Mouse (Mus musculus) kidney, embryonic 15.5 days (tissue): ENCODE results near the gene Fubp3. TPM values are rescaled to one million over a fixed set of nuclear protein-coding genes. Genes with fewer than 3 reads are reported as not detected.

Source experiments
- ATAC-seq: fragments of 200-750 bp; cut with Nextera tagmentation; replicated peaks from 2 replicates; pipeline ENCODE4 v1.8.0; 2017; ENCODE audit warnings: moderate TSS enrichment; ENCODE audit not compliant: low FRiP score
- H3K27ac ChIP-seq: fragments of 300-500 bp; sonication (generic); 2 replicates; pipeline ENCODE4 v1.5.1; 2015; ENCODE audit warnings: mild to moderate bottlenecking, inconsistent platforms
- H3K27me3 ChIP-seq: fragments of 300-500 bp; sonication (generic); 2 replicates; pipeline ENCODE4 v1.6.1; 2015; ENCODE audit warnings: inconsistent platforms
- H3K36me3 ChIP-seq: fragments of 300-500 bp; sonication (generic); 2 replicates; pipeline ENCODE4 v1.6.1; 2015; ENCODE audit warnings: inconsistent platforms
- H3K4me1 ChIP-seq: fragments of 300-500 bp; sonication (generic); 2 replicates; pipeline ENCODE4 v1.6.1; 2015; ENCODE audit warnings: inconsistent platforms
- H3K4me2 ChIP-seq: fragments of 300-500 bp; sonication (generic); 2 replicates; pipeline ENCODE4 v1.6.1; 2015; ENCODE audit warnings: moderate library complexity, mild to moderate bottlenecking, inconsistent platforms
- H3K4me3 ChIP-seq: fragments of 300-500 bp; sonication (generic); replicated peaks from 2 replicates; pipeline ENCODE4 v1.5.1; 2015; ENCODE audit warnings: mild to moderate bottlenecking, inconsistent platforms
- H3K9ac ChIP-seq: fragments of 300-500 bp; sonication (generic); 2 replicates; pipeline ENCODE4 v1.6.1; 2015; ENCODE audit warnings: mild to moderate bottlenecking, inconsistent platforms
- H3K9me3 ChIP-seq: fragments of 300-500 bp; sonication (generic); replicated peaks from 2 replicates; pipeline ENCODE4 v1.6.1; 2016; ENCODE audit warnings: inconsistent platforms
- WGBS: fragments of 180-500 bp; shearing (Covaris S2); methylation state at CpG from one replicate; pipeline ENCODE4 v1.1.7; 2015; ENCODE audit warnings: mixed read lengths; 5-methylcytosine and 5-hydroxymethylcytosine counted together
- polyA plus RNA-seq: library from polyadenylated mRNA; unstranded; fragments of >200 nt; fragmentation: Nextera tagmentation; extraction: Ambion mirVana; gene quantifications from 2 replicates; pipeline ENCODE4 v1.2.1, GENCODE M21; 2015

The Fubp3 gene
- polyA plus RNA-seq, 1 experiment from 2014 or later, result 86.4 TPM

- no peak overlapping the region for H3K9ac ChIP-seq
- H3K27me3 ChIP-seq, result peaks cover 98% of the 10 kb centered on the region
- ATAC-seq, result no peak; the same call in 1 of the 2 replicates
- peaks cover 45% of the 10 kb centered on the region for H3K4me1 ChIP-seq
- WGBS, result under 1% methylated on average over 52 of the region's 52 CpGs
- no peaks in the 10 kb centered on the region for H3K9me3 ChIP-seq
- H3K4me2 ChIP-seq, result peak overlapping the region; percentile 46
- H3K4me3 ChIP-seq, result peak overlapping the region; percentile 20
- H3K36me3 ChIP-seq, result no peaks in the 10 kb centered on the region
- H3K27ac ChIP-seq, result no peak overlapping the region
Measured at GRCm38 (mm10) chr2:31635281-31636137, 63.1 kb downstream of the Fubp3 start.

- Histone ChIP-seq H3K4me2 (peak overlapping the region; percentile 46), H3K4me1 (peaks cover 52% of the 10 kb centered on the region), H3K27ac (no peak overlapping the region), H3K27me3 (peaks cover 99% of the 10 kb centered on the region), H3K36me3 (no peaks in the 10 kb centered on the region), H3K9ac (no peak overlapping the region), H3K4me3 (peak overlapping the region; percentile 20), H3K9me3 (no peaks in the 10 kb centered on the region)
- WGBS, result under 1% methylated on average over 48 of the region's 48 CpGs
- ATAC-seq, result no peak
Measured at GRCm38 (mm10) chr2:31636138-31636741, 63.8 kb downstream of the Fubp3 start.

- peaks cover 100% of the 10 kb centered on the region for H3K27me3 ChIP-seq
- WGBS, result 1% methylated on average over 35 of the region's 35 CpGs
Measured at GRCm38 (mm10) chr2:31636742-31637141, 64.3 kb downstream of the Fubp3 start.

GRCm38 (mm10) chr2:31637311-31637710 lies 64.9 kb downstream of the Fubp3 start:
- H3K4me2 ChIP-seq, result peak overlapping the region; percentile 46; the same call in 1 of the 2 replicates
- peaks cover 100% of the 10 kb centered on the region for H3K27me3 ChIP-seq
- H3K4me3 ChIP-seq, result peak overlapping the region; percentile 20
- WGBS, result 2% methylated on average over 12 of the region's 12 CpGs
- H3K4me1 ChIP-seq, result peaks cover 58% of the 10 kb centered on the region
- no peak overlapping the region for H3K9ac ChIP-seq
- H3K9me3 ChIP-seq, result no peaks in the 10 kb centered on the region
- H3K36me3 ChIP-seq, result no peaks in the 10 kb centered on the region
- no peak for ATAC-seq
- no peak overlapping the region for H3K27ac ChIP-seq

More at GRCm38 (mm10) chr2:31636742-31637141, 64.3 kb downstream of the Fubp3 start:
- ATAC-seq, result no peak
- H3K27ac ChIP-seq, result no peak overlapping the region
- H3K4me1 ChIP-seq, result peaks cover 56% of the 10 kb centered on the region
- H3K4me2 ChIP-seq, result peak overlapping the region; percentile 46
- H3K9me3 ChIP-seq, result no peaks in the 10 kb centered on the region
- peak overlapping the region; percentile 20 for H3K4me3 ChIP-seq
- no peaks in the 10 kb centered on the region for H3K36me3 ChIP-seq
- H3K9ac ChIP-seq, result no peak overlapping the region

DNA sequence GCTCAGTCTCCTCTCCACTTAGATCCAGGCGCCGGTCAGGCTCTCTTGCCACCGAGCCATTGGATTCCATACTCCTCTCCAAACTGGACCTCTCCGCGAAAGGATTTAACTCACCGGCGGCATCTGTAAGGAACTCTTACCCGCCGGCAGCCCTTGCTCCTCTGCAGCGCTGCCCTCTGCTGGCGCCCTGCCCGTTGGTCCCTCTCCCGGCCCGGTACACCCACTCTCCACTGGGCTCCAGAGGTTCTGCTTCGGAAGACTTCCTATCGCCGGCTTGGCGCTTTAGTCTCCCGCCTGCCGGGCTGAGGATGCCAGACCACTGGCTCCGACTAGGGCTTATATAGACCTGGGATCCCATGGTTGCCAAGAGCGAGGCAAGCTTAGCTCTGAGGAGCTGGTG lies 65.4 kb downstream of the Fubp3 start:
- Histone ChIP-seq H3K27me3 (peaks cover 100% of the 10 kb centered on the region), H3K27ac (no peak overlapping the region), H3K4me1 (peaks cover 58% of the 10 kb centered on the region), H3K9ac (no peak overlapping the region), H3K4me3 (peak overlapping the region; percentile 20; the same call in 1 of the 2 replicates), H3K9me3 (no peaks in the 10 kb centered on the region), H3K4me2 (0 out of 2 replicates have a peak overlapping the region, but pooled peaks have one; percentile 22), H3K36me3 (no peaks in the 10 kb centered on the region)
- ATAC-seq, result no peak
- WGBS, result under 1% methylated on average over 22 of the region's 22 CpGs

- 1% methylated on average over 34 of the region's 34 CpGs for WGBS
- no peak overlapping the region for H3K9ac ChIP-seq
Measured at GRCm38 (mm10) chr2:31638581-31639465, 66.4 kb downstream of the Fubp3 start.

DNA sequence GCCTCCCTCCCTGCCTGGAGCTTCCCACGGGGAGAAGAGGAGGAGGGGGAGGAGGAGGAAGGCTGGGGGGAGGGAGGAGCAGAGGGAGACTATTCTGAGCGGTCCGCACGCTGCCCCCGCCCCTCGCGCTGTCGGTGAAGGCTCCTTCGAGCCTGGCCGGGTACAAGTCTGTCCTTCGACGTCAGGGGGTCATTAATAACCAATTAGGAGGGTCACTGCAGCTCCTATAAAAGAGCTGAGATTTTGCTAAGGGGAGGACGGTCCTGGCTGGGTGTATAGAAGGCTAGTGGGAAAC lies 67.0 kb downstream of the Fubp3 start:
- no peak overlapping the region for H3K9ac ChIP-seq
- WGBS, result under 1% methylated on average over 12 of the region's 13 CpGs
- H3K36me3 ChIP-seq, result no peaks in the 10 kb centered on the region
- H3K4me1 ChIP-seq, result peaks cover 58% of the 10 kb centered on the region
- peak overlapping the region; percentile 7; the same call in 1 of the 2 replicates for H3K4me3 ChIP-seq
- H3K27ac ChIP-seq, result no peak overlapping the region
- no peak overlapping the region for H3K4me2 ChIP-seq
- no peaks in the 10 kb centered on the region for H3K9me3 ChIP-seq
- H3K27me3 ChIP-seq, result peaks cover 100% of the 10 kb centered on the region
- no peak for ATAC-seq

More at GRCm38 (mm10) chr2:31638581-31639465, 66.4 kb downstream of the Fubp3 start:
- ATAC-seq, result no peak
- no peak overlapping the region for H3K4me2 ChIP-seq
- H3K36me3 ChIP-seq, result no peaks in the 10 kb centered on the region
- H3K4me3 ChIP-seq, result peak overlapping the region; percentile 7; the same call in 1 of the 2 replicates
- H3K27me3 ChIP-seq, result peaks cover 100% of the 10 kb centered on the region
- peaks cover 58% of the 10 kb centered on the region for H3K4me1 ChIP-seq
- no peaks in the 10 kb centered on the region for H3K9me3 ChIP-seq
- no peak overlapping the region for H3K27ac ChIP-seq

GRCm38 (mm10) chr2:31639901-31640608 lies 67.6 kb downstream of the Fubp3 start, which contains the start of gene Prdm12:
TSS of gene Prdm12 (plus strand) at chr2:31640037.
- no peak for ATAC-seq
- H3K27me3 ChIP-seq, result peaks cover 100% of the 10 kb centered on the region
- no peaks in the 10 kb centered on the region for H3K9me3 ChIP-seq
- no peak within 1 kb of the TSS for H3K9ac ChIP-seq
- 2% methylated on average over 41 of the region's 41 CpGs for WGBS
- no peaks in the 10 kb centered on the region for H3K36me3 ChIP-seq
- H3K4me2 ChIP-seq, result no peak within 1 kb of the TSS
- H3K4me1 ChIP-seq, result peaks cover 58% of the 10 kb centered on the region
- no peak within 1 kb of the TSS for H3K27ac ChIP-seq
- H3K4me3 ChIP-seq, result peak within 1 kb of the TSS; percentile 7; the same call in 1 of the 2 replicates

DNA sequence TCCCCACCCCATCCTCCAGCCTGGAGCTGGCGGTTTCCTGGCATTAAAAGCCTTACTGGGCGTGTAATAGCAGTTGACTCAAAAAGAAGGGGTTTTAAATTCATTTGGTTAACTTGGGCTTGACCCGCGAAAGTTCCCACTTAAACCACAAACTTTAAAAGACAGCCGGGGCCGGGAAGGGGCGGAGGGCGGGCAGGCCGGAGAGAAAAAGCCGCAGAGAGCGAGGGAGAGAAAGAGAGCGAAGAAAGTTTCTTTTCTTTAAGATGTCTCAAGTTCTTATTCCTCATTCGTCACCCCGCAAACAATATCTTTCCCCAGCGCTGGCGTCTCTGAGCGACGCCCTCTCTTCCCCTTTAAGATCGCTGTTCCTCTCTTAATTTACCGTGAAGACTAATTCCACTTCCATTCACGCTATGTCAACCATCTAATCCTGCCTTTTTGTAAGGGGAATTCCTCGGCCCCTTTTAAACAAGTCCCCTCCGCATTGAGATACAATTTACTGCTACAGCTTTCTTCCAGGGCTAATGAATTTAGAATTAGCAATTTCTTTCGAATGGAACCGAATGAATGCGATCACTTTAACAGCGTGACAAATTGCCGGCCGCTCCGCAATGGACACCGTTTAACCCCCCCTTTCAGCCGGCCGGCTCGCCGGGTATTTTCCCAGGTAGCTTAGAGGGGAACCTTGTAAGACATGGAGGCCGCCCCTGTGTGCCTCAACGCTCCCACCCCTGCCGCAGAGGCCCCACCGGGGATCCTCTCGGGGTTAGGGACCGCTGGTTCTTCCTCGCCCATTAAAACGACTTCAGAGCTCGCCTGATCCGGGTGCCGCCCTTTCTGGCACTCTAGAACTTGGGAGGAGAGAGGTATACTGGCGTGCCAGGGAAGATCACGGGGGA lies 68.4 kb downstream of the Fubp3 start:
- H3K4me1 ChIP-seq, result peaks cover 50% of the 10 kb centered on the region
- H3K9ac ChIP-seq, result no peak overlapping the region
- WGBS, result under 1% methylated on average over 48 of the region's 48 CpGs
- H3K36me3 ChIP-seq, result no peaks in the 10 kb centered on the region
- no peak overlapping the region for H3K4me2 ChIP-seq
- H3K27me3 ChIP-seq, result peaks cover 100% of the 10 kb centered on the region
- no peak overlapping the region for H3K27ac ChIP-seq
- no peaks in the 10 kb centered on the region for H3K9me3 ChIP-seq
- H3K4me3 ChIP-seq, result no peak overlapping the region
- no peak for ATAC-seq

DNA sequence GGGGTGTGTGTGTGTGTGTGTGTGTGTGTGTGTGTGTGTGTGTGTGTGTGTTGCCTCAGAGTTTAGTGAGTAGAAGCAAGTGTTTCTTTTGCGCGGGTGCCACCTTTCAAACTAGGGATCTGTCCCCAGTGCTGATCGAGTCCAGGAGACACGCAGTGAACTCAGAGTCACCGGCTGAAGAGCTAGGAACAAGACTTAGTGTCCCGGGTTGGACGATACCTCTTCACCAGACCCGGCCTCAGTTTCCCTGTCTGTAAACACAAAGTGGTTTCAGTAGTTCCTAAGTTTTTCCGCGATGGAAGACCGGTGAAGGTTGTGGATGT lies 69.0 kb downstream of the Fubp3 start:
- Histone ChIP-seq H3K4me3 (no peak overlapping the region), H3K27ac (no peak overlapping the region), H3K9ac (no peak overlapping the region), H3K9me3 (no peaks in the 10 kb centered on the region), H3K27me3 (peaks cover 100% of the 10 kb centered on the region), H3K36me3 (no peaks in the 10 kb centered on the region), H3K4me1 (peaks cover 44% of the 10 kb centered on the region), H3K4me2 (no peak overlapping the region)
- no peak for ATAC-seq
- under 1% methylated on average over 11 of the region's 11 CpGs for WGBS
